Mouse (Mus musculus): ENCODE results near the gene Rps27rt. TPM values are rescaled to one million over a fixed set of nuclear protein-coding genes. Genes with fewer than 3 reads are reported as not detected.
"Not testable (repeated sequence)": the region's sequence is repeated elsewhere in the genome, so short reads cannot be mapped to it uniquely, and the experiment has no call there.

Gene Rps27rt
- polyA plus RNA-seq, 1 experiment: 129 TPM

- no peak for DNase-seq (ENCODE audit: low read depth, low spot score)
- WGBS: 93% methylated on average over 3 of the region's 3 CpGs
Observed at GRCm38 (mm10) chr9:114988029-114988428, 5.5 kb upstream of the Rps27rt start.

GRCm38 (mm10) chr9:114986361-114986760 lies 3.8 kb upstream of the Rps27rt start:
- WGBS: 93% methylated on average over 5 of the region's 5 CpGs
- no peak for DNase-seq (ENCODE audit: low read depth, low spot score)

GRCm38 (mm10) chr9:114985741-114986140 lies 3.2 kb upstream of the Rps27rt start:
- no peak for DNase-seq (ENCODE audit: low read depth, low spot score)
- WGBS: 92% methylated on average over 5 of the region's 5 CpGs

GRCm38 (mm10) chr9:114979969-114980368 lies 2.6 kb downstream of the Rps27rt start:
- no peak for DNase-seq (ENCODE audit: low read depth, low spot score)
- WGBS: 55% methylated on average over 6 of the region's 6 CpGs

- under 1% methylated on average over 76 of the region's 86 CpGs for WGBS
- no peak for DNase-seq (ENCODE audit: low read depth, low spot score)
Observed at GRCm38 (mm10) chr9:114978281-114979111, 4.0 kb downstream of the Rps27rt start, which contains the start of gene Osbpl10. Osbpl10 (plus strand) TSS chr9:114978569.

GRCm38 (mm10) chr9:114977461-114978280 lies 4.9 kb downstream of the Rps27rt start:
- WGBS: 19% methylated on average over 31 of the region's 31 CpGs
- DNase-seq (ENCODE audit: low read depth, low spot score): no peak

- 82% methylated on average over 7 of the region's 7 CpGs for WGBS
- DNase-seq (ENCODE audit: low read depth, low spot score): not testable (repeated sequence)
Observed at GRCm38 (mm10) chr9:114966286-114966685, 16.3 kb downstream of the Rps27rt start.

GRCm38 (mm10) chr9:114964093-114964492 lies 18.4 kb downstream of the Rps27rt start:
- WGBS: 66% methylated on average over 3 of the region's 3 CpGs
- no peak for DNase-seq (ENCODE audit: low read depth, low spot score)

GRCm38 (mm10) chr9:114960844-114961243 lies 21.7 kb downstream of the Rps27rt start:
- 52% methylated on average over 6 of the region's 6 CpGs for WGBS
- no peak for DNase-seq (ENCODE audit: low read depth, low spot score)

- no peak for DNase-seq (ENCODE audit: low read depth, low spot score)
- WGBS: 21% methylated on average over 4 of the region's 4 CpGs
Observed at GRCm38 (mm10) chr9:114960043-114960789, 22.3 kb downstream of the Rps27rt start.

- DNase-seq (ENCODE audit: low read depth, low spot score): no peak
- 16% methylated on average over 5 of the region's 5 CpGs for WGBS
Observed at GRCm38 (mm10) chr9:114956945-114957344, 25.6 kb downstream of the Rps27rt start.

GRCm38 (mm10) chr9:114955340-114955739 lies 27.2 kb downstream of the Rps27rt start:
- 49% methylated on average over 11 of the region's 11 CpGs for WGBS
- no peak for DNase-seq (ENCODE audit: low read depth, low spot score)

- WGBS: 50% methylated on average over 1 of the region's 1 CpGs
- no peak for DNase-seq (ENCODE audit: low read depth, low spot score)
Observed at GRCm38 (mm10) chr9:114952866-114953265, 29.7 kb downstream of the Rps27rt start.

- DNase-seq (ENCODE audit: low read depth, low spot score): no peak
- 22% methylated on average over 5 of the region's 5 CpGs for WGBS
Observed at GRCm38 (mm10) chr9:114948395-114948794, 34.1 kb downstream of the Rps27rt start.

GRCm38 (mm10) chr9:114945576-114945975 lies 37.0 kb downstream of the Rps27rt start:
- no peak for DNase-seq (ENCODE audit: low read depth, low spot score)
- 89% methylated on average over 6 of the region's 6 CpGs for WGBS

GRCm38 (mm10) chr9:114944642-114945041 lies 37.9 kb downstream of the Rps27rt start:
- no peak for DNase-seq (ENCODE audit: low read depth, low spot score)
- WGBS: 67% methylated on average over 3 of the region's 3 CpGs

GRCm38 (mm10) chr9:114936687-114937086 lies 45.9 kb downstream of the Rps27rt start:
- DNase-seq (ENCODE audit: low read depth, low spot score): no peak
- WGBS: 60% methylated on average over 2 of the region's 2 CpGs

- no peak for DNase-seq (ENCODE audit: low read depth, low spot score)
- WGBS: 97% methylated on average over 4 of the region's 4 CpGs
Observed at GRCm38 (mm10) chr9:114935321-114935720, 47.2 kb downstream of the Rps27rt start.

- 55% methylated on average over 11 of the region's 11 CpGs for WGBS
- DNase-seq (ENCODE audit: low read depth, low spot score): no peak
Observed at GRCm38 (mm10) chr9:114934231-114934630, 48.3 kb downstream of the Rps27rt start.

GRCm38 (mm10) chr9:114933723-114934171 lies 48.8 kb downstream of the Rps27rt start, which contains the start of gene Gpd1l:
Gpd1l (minus strand) TSS chr9:114933987.
- DNase-seq (ENCODE audit: low read depth, low spot score): peak; percentile 82
- under 1% methylated on average over 30 of the region's 30 CpGs for WGBS
